Mouse (Mus musculus) ZHBTc4 (cell line): ENCODE results near the gene Pamr1.

ENCODE experiments used
- DNase-seq: peaks from one replicate; pipeline ENCODE4 v3.0.0-alpha.2; 2011; ENCODE audit warnings: low read depth, low spot score

The Pamr1 gene

DNA sequence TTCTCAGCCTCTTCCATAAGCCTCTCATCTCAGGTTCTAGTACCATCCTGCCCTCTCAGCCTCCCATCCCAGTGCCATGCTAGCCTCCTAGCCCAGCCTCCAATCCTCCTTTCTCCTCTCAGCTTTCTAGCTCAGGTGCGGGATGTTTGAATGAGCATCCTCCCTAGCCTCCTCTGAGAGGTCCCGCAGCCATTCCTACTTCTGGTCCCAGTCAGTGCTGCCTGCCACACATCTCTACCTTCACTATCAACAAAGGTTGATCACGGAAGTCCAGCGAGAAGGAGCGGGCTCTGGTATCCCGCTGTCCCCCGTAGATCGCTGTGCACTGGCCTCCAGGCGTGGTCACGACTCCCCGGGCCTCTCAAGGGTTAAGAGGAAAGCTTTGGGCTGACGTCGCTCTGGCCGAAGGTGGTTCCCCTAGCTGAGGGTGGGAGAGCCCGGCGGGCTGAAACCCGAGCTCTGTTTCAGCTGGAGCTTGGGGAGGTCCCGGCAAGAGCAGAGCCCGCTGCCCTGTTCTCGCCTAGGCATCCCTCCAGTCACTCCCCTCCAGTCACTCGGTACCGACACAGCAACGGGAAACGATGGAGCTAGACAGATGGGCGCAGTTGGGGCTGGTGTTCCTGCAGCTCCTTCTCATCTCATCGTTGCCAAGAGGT lies at the start of gene Pamr1:
Pamr1 (plus strand) TSS at position 402 of the 656 bp plus-strand sequence.
- DNase-seq = peak; percentile 27

DNA sequence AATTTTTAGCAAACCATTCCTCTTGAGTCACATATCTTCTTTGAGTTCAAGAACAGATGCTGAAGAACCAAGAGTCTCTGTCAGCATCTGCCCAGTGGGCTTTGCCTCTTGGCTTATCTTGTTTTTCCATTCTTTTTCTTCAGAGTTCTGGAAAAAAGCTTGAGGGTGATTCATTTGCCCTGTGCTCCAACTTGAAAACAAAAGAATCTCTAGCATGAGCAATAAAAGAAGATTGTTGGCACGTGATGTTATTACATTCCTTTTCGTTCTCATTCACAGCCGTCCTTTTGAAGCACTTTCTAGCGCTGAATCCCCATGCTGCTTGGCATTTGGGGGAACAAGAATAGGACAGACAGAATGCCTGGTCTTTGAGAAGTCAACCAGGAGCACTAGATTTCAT lies 42.2 kb upstream of the Pamr1 start:
- no peak for DNase-seq

DNA sequence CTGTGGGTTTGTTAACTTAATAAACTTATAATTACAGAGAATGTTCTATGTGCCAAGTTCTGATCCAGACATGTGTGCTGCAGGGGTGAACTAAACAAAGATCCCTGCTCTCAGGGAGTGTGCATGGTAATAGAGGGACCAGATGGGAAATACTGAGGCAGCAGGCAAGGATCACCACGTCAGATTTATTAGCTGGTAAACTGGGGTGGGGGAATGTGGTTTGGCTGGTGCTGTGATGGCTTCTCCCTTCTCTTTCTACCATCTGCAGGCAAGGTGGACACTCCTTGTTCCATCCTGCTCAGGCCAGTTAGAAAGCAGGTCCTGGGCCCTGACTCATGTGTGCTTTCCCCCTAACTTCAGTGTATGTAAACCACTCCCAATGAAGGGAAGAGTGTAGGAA lies 41.7 kb upstream of the Pamr1 start:
- DNase-seq = no peak

DNA sequence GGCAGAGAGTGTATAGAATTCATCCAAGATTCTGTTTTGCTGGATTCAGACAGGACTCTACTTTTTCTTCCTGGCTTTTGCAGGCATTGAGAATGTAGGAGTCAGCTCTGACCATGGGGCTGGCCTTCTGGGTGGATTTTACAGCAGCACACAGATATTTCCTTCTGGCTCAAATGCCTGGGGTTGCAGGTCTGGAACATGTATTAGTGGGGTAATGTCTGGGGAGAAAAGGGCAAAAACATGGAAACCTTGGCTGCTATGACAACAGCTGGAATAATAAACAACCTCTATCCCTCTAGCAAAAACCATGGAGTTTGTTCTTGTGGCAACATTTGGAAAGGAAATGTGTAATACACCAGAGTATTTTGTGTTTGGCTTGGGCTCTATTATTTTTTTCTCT lies 29.9 kb upstream of the Pamr1 start:
- DNase-seq = no peak

DNA sequence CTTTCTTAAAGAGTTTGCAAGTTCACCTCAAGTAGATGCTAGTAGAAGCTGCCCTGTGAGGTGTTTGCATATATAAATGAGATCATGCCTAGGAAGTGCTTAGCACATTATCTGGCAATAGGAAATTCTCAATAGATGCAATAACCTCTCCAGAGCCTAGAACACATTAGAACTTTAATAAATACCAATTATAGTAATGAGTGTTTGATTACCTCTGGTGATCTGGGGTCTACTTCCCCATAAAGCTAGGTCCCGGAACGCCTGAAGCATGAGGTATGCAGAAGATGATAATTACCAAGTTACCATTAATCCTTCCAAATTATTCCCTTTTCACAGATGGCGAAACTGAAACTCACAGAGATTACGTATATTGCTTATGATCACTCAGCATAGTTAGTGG lies 22.2 kb upstream of the Pamr1 start:
- no peak for DNase-seq

DNA sequence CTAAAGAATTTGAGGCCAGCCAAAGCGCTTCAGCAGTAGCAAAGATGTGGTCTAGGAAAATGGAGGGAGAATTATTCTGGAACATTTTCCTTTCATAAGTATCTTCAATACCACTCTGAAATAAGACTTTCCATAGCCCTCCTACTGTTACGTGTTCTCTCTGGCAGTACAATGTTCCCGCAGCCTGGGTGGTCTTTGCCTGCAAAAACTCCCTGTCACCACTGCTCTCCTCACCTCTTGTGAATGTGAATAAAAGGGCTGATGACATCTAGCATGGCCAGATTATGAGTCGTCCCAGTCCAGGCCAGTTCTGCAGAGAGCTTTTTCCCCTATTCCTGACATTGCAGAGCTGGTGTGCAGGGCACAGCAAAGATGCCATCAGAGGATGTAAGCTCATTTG lies 16.4 kb upstream of the Pamr1 start:
- DNase-seq = no peak

DNA sequence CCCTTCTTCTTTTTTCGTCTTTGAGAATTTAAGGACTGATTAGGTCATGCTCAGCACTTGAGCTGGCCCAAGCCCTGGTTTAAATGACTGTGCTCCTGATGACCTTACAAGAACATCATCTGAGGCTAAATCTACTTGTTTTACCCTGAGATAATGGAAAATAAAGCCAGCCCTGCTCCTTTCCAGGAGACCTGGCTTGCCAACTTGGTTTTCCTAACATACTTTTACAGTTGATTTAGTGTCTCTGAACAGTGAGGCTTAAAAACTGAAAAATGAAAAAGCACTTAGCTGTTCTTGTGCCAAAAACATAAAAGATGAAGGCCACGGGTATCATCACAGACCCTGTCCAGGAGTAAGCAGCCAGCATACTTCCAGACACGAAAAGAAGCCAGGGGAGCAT lies 13.0 kb upstream of the Pamr1 start:
- DNase-seq = no peak

DNA sequence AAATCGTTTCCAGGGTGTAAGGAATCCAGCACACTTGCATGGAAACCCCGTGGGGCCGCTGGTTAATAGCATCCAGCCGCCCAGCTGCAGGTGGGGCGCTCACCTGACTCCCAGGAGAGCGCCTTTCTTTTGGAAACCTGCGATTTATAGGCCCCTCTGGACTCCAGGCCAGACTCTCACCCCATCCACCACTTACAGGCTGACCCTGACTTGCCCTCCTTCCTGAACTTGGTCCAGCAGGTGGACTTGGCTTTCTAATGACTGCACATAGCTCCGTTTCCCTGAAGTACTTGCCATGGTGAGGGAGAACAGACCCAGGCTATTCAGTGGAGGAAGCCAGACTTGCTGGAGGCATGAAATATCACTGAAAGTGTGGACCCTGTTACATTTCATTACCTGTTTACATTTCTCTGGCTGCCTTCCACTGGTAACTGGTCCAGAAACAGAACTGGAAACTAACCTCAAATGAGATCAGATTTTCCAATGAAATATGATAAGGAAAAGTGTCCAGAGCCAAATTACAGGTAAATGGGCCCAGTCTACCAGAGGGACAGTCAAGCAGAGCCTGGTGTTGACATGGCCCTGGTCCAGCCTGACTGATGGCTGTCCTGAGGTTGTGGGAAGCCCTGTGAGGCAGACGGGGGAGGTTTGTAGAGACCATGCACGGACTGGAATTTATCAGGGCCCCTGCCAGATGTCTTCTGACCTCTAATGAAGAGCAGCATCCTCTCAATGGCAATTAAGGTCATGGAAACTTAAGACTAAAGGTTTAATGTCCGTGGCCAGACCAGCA lies 9.2 kb upstream of the Pamr1 start:
- DNase-seq = no peak

DNA sequence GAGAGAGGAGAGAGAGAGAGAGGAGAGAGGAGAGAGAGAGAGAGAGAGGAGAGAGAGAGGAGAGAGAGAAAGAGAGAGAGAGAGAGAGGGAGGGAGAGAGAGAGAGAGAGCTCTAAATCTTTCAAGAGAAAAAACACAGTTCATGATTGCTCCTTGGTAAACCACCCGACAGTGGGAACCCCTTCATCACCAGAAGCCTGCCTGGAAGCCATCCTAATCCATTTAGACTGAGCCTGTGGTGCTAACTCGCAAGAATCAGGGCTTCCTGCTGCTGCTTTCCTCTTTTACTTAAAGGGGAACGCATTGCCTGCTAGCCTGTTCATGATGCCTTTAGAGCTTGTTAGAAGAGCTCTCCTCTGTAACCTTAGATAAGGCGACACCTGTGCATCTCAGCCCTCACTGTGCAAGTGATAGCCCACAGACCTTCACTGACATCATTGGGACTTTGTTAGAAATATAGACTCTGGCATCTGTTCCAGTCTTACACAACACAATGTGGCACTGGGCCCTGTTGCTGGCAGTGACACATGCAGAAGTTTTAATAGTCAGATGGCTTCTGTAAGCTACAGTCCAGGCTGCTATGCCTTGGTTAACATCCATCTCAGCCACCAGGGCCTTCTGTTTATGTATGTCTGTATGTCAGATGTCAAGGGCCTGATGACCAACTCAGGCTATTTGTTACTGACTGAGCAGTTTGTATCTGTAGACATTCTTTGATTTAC lies 8.2 kb upstream of the Pamr1 start:
- no peak for DNase-seq

DNA sequence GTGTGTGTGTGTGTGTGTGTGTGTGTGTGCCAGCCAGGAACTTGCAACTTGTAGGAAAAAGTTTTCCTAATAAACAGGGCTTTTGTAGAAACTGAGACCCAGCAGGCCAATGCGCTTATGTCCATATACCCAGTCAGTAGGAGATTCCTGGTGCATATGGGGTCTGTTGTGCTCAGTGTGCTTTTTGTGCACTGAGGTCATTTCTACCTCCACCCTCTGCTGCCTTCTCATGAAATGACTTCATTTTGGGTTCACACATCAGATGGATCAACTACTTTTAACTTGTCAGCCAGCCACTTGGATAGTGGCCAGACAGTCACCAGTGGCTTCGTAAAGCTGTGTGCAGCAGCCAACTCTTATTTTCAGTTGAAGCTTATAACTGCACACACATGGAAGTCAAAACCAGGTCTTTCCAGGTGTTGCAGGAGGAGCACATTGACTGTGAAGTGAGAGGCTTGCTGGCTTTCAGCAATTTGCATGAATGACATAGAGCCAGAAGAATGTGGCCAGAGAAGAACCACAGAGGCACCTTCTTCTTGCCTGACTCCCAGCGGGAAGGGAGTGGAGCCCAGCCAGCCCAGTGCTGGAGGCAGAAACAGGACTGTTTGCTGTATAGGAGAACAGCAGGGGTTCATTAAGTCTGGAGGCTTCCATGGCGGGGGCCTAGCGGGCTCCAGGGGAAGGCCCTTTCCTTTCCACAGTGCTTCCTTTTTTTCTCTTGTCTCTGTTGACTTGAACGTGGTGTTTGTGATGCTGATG lies 5.7 kb upstream of the Pamr1 start:
- DNase-seq = peak; percentile 72

DNA sequence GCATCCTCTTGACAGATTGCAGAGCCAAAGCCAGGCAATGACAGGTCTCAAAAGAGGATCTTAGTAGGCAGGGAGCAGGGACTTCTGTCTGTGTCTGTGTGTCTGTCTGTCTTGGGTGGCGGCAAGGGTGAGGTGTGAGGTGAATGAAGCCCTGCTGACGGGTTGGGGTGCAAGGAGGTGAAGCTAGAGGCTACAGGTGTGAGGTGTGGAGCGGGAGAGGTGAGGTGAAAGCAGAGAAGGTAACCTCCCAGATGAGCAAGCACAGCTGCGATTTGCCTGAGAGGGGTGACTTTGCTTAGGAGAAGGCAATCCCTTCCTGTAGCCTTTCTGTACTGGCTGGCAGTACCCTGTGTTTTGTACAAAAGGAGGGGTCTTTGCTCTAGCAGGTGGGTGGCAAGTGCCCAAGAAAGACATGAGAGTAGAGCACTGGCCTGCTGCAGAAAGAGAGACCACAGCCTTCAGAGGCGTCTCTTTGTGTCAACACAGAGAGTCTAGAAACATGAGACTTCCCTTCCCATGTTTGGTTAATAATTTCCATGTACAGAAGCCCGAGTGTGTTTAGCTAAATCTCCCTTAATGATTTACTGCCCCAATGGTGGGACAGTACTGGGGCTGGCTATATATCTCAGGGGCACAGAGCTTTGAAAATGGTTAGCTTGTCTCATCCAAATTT lies 1.2 kb downstream of the Pamr1 start:
- DNase-seq = no peak

DNA sequence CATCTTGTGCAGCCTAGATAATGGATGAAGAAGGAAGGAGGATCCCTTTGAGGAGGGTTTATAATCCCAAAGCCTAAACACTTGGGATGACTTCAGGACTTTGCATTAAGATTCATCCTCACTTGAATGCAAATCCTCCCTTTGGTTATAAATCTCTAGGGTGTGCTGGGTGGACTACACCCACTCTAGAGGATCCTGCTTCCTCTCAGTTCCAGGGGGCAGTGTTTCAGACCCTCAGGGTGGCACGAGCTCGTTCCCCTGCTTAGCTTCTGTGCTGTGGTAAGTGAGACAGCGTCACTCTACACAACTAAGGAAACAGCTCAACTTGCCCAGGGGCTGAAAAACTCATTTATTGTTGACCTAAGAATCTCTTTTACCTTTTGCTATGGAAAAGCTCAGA lies 1.8 kb downstream of the Pamr1 start:
- no peak for DNase-seq

DNA sequence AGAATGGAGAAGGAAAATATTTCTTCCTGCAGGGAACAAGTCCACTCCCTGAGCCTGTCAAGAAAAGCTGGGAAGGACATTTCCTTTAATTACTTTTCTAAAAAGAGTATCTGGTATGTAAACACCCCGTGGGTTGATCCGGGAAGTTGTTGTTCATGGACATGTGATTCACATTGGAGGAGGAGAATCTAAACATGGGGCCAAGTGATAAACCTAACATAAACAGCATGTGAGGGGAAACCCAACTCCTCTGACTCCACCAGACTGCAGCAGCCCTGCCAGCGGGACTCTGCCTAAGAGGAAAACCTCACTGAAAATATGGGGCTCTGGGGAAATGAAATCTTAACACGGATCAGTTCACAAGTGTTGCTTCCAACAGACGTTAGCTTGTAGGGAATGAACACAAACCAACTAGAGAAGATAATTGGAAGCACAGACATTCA lies 2.3 kb downstream of the Pamr1 start:
- DNase-seq = no peak

DNA sequence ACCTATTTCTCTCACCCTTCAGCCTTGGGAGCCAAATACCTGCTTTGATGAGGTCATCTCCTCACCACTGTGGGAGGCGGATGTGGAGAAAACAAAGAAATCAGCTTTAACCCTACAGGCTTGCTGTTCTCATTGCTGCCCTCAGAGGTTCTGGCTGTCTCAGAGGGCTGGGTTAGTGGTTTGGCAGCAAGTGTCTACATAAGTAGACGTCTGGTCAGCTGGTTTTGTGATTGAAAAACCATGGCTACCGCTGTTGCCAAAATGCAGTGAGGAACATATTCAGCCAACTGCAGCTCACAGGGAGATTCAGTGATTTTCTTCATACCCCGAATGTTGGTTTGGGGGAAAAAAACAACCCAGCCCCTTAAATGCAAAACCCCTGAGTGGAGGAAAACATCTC lies 7.3 kb downstream of the Pamr1 start:
- no peak for DNase-seq

DNA sequence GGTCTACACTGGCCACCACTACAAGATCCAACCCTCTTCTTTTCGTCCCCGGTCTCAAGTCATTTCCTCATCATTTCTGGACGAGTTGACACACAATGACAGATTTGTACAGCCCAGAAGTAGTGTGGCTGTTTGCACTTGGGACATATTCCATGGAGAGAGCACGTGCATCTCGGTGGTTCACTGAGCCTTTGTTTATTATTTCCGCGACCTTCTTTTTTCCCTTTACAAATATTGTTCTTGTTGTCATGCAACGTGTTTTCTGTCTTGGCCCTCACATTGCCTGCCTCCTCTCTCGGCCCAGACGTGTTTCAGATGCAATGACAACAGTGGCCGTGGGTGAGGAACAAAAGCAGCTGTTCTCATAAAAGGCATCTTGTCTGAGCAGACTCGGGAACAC lies 9.2 kb downstream of the Pamr1 start:
- no peak for DNase-seq

DNA sequence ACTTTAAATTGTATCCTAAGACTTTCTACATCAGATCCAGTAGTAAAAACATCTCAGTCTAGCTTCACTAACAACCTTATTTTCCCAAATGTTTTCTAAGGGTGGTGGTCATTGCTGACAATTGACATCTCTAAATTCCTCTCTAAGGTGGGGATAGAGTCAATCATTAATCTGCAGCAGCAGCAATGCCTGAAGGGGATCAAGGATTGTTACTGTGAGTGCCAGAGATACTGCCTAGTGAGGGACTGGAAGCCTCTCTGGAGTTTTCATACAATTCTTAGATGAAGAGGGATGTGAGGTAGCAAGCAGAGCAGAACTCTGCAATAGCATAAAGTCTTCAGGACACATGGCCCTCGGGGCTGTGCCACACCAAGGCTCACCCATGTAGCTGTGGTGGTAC lies 14.0 kb downstream of the Pamr1 start:
- DNase-seq = no peak

DNA sequence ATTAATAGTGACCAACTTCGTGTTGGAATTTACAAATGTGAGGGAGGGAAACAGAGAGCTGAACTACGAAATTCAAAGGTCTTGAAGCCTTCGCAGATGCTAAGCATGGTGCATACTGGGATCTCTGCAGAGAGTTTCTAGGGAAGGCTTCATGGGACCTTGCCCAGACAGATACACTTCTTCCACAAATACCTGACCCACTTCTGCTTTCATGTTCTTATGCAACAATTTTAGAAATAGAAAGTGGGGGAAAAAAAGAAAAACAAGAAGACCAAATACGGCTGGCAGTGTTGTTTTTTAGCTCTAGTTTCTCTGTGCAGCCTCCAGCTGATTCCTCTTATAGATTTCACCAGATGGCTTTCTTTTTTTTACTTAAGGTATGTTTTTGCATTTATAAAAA lies 29.4 kb downstream of the Pamr1 start:
- DNase-seq = no peak

DNA sequence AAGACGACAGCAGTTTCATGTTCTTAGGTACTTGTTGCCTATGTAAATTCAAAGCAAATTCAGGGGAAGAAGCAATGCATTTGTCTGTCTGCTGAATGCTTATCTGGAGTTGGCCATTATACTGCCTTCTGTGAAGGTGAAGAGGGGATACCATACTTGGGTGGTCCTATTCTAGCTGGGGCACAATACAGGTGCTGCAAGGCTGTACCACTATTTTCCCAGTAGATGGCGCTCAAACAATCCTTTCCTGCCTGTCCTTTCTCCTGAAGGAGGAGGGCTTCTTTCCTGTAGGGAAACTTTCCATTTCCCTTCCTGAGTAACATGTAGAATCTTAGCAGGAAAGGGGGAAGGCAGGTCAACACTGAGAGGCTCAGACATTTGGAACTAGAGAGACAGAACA lies 40.2 kb downstream of the Pamr1 start:
- DNase-seq = peak; percentile 49

DNA sequence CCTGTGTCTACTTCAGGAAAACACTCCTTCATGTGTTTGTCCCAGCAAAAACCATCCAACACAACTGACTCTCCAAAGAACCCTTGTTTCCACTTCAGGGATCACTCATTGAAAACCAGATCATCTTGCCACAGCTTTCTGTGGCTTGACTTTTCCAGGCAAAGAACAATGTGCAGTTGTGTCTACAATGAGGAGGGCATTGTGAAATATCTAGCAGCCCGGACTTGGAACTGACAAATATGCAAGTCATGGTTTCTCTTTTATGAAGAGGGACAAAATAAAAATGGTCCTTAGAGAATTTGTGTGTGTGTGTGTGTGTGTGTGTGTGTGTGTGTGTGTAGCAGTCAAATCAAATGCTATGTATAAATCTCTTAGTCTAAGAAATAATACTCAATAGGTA lies 44.7 kb downstream of the Pamr1 start:
- no peak for DNase-seq

DNA sequence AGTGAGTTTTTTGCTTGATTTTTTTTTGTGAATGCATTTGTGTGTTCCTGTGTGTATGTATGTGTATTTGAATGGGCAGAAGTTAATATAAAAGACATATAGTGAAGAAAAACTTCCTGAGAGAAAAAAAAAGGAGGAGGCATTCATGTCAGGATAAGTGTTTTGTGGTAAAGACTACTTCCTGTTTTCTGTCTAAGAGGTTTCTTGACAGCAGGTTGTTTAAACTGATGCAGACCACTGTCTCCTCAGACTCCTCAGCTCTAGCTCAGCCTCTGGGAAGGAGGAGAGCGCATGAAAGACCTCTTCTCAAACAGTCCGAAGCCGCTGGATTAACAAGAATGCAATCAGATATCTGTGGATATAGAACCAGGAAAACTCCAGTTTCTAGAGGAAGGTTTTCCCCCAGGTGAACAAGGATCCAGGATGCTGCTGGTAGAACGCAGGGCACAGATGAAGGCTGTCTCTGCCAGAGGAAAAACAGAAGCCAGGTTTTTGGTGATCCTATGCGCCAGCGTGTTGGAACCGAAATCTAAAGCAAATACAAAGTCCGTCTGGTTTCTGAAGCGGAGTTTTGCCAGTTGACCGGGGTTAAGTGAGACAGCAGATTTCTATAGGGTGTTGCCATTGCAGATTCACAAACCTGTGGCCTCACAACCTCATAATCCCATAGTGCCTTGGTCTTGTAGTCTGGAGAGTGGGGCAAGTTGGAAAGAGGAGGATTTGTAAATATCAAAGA lies 45.8 kb downstream of the Pamr1 start:
- no peak for DNase-seq
